Mouse (Mus musculus): ENCODE measurements around the gene Tnk1.
A peak's percentile ranks its signal among the peaks of the same experiment; 100 is the strongest.

Gene Tnk1

GRCm38 (mm10) chr11:69837604-69837951, 21.0 kb downstream of the Tnk1 start, which contains the start of gene Nlgn2:
TSS of gene Nlgn2 (minus strand) at chr11:69837784.
- DNase-seq = no peak

DNA sequence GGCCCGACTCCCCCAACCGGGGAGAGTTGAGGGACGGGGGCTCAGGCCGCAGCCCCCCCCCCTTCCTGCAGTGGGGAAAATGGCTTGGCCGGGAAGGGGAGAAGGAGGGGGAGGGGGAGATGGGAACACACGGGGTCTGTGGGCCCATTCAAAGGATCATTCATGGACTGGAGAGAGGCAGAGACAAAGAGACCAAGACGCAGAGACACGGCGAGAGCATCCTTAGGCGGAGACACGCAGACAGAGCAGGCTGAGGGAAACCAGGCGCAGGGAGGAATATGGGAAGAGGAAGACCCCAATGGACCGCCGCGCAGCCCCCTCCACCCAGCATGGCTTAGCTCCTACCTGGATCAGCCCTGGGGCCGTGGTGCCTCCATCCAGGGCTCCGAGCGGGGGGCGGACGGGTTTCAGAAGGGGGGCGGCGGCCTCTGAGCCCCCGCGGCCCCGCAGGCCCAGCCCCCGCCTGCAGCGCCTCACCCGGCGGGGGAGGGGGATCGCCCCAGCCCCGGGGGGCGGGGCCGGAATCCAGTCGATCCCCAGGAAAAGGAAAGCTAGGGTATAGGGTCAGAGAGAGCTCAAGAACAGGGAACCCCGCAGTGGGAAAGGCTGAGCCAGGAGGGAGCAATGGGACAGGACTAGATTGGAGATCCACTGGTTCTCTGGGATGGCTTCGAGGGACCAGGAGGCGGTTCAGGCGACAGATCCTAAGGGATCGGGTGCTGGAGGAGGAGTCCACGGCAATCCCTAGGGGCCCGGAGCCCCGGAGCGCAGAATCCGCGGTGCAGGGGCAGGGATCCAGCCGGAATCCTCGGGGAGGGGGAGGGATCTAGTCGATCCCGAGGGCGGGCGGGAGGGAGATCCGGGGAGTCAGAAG, 21.6 kb downstream of the Tnk1 start:
- DNase-seq = no peak

DNA sequence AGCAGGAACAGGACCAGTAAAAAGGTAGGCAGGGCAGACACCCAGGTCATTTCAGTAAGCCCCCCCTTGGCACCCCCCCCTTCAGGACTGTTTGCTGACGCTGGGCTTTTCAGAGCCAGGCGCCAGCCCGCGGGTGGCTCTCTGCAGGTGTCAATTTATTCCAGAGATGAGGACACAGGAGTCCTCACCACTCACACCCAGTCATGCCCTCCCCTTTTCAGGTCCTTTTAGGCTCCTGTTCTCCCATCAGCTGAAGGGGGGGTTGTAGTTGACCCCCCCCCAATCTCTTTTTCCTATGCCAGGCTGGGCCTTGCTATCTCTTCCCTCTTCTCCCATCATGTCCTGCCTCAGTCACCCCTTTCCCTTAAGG, 22.6 kb downstream of the Tnk1 start:
- DNase-seq = no peak

GRCm38 (mm10) chr11:69835326-69835965, 23.1 kb downstream of the Tnk1 start:
- no peak for DNase-seq

GRCm38 (mm10) chr11:69834001-69834549, 24.5 kb downstream of the Tnk1 start:
- peak in 1 of 2 experiments; percentile 37 for DNase-seq

GRCm38 (mm10) chr11:69833554-69833953, 25.0 kb downstream of the Tnk1 start:
- no peak for DNase-seq

GRCm38 (mm10) chr11:69828832-69829231, 29.7 kb downstream of the Tnk1 start:
- no peak for DNase-seq

GRCm38 (mm10) chr11:69823456-69823855, 35.1 kb downstream of the Tnk1 start:
- no peak for DNase-seq

DNA sequence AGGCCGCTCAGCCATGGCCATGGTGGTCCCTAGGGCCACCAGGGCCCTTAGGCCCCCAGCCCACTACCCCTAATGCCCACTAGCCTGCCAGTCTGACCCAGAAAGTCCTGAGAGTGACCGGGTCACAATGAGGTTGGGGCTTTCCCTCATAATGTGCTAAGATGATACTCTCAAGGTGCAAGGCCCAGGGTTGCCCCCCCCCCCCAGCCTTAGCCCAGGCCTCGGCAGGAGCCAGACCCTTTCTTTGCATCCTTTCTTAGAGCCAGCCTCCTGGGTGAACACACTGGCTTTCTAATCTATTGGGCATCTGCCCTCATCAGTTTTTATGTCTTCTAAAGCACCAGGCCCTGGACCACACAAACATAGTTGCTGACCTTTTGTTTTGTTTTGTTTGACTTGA, 36.5 kb downstream of the Tnk1 start, which contains the start of gene Spem1:
TSS of gene Spem1 (minus strand) at position 101 of the 400 bp plus-strand sequence.
- no peak for DNase-seq

DNA sequence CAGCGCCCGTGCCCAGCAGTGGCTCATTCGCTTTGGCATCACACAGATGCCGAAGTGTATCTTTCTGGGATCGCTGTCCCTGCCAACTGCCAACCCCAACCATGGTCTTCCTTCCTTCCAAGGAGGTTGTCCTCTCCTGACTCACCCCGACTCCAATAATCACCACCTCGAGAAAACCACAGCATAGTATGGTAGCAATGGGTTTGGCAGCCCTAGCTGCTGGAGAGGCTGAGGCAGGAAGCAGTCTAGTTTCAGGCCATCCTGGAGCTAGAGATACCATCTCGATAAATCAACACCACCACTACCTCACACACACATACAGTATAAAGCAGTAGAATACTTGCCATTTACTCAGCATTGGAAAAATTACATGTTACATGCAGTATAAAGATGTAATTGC, 39.7 kb downstream of the Tnk1 start:
- DNase-seq = no peak

DNA sequence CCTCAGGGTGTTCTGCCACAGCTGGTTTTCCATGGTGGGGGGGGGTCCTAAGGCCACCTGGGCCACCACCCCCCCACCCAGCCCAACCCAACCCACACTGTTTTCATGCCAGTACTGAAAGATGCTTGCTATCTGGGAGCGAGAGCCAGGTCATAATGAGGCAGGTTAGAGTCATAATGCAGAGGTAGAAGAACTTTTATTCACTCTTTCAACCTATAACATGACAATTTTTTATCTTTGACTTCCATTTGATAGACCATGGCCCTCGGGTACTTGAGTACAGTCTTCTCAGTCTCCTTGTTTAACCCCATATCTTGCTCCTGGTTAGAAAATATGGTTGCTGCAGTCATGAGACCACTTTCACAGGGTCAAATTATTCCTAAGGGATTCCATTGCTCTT, 40.2 kb downstream of the Tnk1 start, which contains the start of gene Spem2:
TSS of gene Spem2 (minus strand) at position 101 of the 400 bp plus-strand sequence.
- DNase-seq = no peak

GRCm38 (mm10) chr11:69816520-69816919, 42.0 kb downstream of the Tnk1 start:
- no peak for DNase-seq

DNA sequence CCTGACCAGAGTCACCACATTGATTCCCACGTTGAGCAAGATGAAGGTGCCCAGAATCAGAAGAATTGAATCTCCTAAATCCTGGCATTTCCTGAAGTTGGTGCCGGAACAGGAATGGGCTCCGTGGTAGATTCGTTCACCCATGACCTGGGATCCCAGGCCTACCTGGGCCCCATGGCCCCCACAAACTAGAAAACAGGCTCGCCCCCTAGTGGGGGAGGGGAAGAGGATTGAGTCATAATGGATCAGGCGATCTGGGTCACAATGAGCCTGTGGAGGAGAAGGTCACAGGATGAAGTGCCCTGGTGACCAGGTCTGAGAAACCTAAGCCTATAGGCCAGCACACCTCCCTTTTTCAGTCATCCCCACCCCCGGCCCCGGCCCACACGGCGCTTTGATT, 43.4 kb downstream of the Tnk1 start, which contains the start of gene Gm39566:
TSS of gene Gm39566 (minus strand) at position 144 of the 400 bp plus-strand sequence.
- DNase-seq = no peak

DNA sequence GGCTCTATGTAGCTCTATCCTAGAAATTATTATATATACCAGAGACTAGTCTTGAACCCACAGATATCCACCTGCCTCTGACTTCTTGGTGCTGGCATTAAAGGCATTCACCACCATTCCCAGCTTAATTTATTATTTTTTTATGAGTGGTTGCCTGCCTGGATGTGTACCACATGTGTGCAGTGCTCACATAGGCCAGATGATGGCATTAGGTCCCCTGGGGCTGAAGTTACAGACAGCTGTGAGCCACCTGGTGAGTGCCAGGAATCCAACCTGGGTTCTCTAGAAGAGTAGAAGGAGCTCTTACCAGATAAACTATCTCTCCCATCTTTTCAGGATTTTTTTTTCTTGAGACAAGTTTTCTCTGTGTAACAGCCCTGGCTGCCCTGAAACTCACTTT, 48.2 kb downstream of the Tnk1 start:
- DNase-seq = no peak

- no peak for DNase-seq
Measured at GRCm38 (mm10) chr11:69807641-69808040, 50.9 kb downstream of the Tnk1 start.

- DNase-seq = no peak
Measured at GRCm38 (mm10) chr11:69806378-69806777, 52.2 kb downstream of the Tnk1 start.

DNA sequence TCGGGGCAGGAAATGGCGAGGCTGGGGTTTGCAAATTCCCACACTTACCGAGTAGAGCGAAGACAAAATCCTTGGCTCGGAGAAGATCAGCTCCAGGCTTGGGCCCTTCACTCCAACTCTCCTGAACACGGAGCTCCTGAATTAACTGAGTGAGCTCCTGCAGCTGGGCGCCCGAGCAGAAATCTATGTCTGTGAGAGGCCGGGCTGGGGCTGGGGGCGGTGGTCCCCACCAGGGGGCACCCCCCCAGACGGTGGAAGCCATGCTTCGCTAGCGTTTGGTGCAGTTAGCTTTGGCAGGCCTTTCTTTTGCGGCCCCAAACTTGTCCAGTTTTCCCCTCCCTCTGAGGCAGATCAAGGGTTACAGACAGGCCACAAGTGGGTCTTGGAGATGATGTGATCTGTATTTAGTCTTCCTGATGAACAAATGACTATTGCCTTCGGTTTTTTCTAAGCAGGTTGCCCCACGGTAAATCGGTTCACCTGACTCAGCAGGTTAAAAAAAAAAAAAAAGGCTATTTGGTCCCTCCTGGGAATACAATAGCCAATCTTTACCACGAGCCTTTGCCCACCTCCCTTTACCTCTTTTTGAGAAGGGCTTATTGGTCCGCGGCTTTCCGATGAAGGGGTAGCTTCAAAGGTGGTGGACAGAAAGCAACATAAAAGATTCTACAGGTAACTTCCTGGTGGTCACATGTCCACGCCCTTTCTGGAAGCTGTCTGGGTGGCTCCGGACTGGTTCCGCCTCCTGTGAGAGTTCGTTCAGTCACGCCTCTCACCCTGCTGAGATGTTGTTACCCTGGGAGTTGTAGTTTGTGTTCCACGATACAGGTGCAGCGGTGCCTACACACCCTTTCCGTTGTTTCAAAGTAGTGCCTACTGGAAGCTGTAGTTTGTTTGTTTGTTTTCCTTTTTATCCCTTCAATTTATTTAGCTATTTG, 53.3 kb downstream of the Tnk1 start, which contains the start of gene Tmem102:
TSS of gene Tmem102 (minus strand) at position 653 of the 938 bp plus-strand sequence.
- no peak for DNase-seq

GRCm38 (mm10) chr11:69804652-69804940, 53.9 kb downstream of the Tnk1 start:
- no peak for DNase-seq

DNA sequence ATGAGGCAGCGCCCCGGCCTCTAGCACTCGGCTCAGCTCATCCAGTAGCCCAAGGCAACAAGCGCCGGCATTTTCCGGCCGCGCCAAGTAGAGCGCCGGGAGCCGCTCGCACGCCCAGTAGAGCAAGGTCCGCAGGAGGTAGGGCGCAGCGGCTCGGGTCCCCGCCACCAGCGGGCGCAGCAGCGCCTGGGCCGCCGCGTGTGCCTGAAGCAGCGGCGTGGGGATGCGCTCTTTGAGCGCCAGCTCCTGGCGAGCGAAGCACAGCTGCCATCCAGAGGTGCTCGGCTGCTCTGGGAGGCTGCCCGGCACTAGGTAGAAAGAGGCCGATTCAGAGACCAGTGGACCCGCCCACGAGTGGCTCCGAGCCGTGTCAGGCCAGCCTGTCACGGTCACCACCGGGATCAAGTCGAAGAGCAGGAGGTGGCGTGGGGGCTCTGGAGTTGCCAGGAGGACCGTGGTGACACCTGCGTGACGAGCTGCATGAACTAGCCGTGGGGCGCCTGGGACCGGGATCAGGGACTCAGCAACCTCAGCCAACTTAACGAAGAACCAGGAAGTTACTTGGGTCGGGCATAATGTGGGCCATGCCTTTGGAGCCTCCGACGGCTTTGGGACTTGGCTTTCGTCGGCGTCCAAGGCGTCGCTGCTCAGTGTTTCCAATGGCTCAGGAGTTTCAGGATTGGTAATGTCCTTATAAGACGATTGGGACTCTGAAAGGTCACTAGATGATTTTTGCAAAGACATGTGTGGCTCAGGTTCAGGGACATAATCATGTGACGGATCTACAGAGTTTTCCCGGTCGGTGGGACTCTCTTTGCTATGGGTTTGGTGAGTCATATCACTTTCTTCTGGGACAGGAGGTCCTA, 54.5 kb downstream of the Tnk1 start:
- peak; percentile 59 to 70 for DNase-seq

- no peak for DNase-seq
Measured at GRCm38 (mm10) chr11:69803328-69803727, 55.2 kb downstream of the Tnk1 start.

GRCm38 (mm10) chr11:69802648-69803105, 55.9 kb downstream of the Tnk1 start:
- peak; percentile 63 to 69 for DNase-seq

Measured in thymus, adult 18-20 months (tissue).